Mouse (Mus musculus): ENCODE measurements around the gene Pibf1. TPM values are rescaled to one million over a fixed set of nuclear protein-coding genes. Genes with fewer than 3 reads are reported as not detected.

The Pibf1 gene
- total and polyA plus RNA-seq, 3 experiments: 1.8 to 7.2 (median 6.5) TPM

- H3K27me3 ChIP-seq (ENCODE audit: control insufficient read depth, insufficient read depth, low read length): peaks cover 4% of the 10 kb centered on the region
- H3K27ac ChIP-seq: no peak overlapping the region
- no peaks in the 10 kb centered on the region for H3K36me3 ChIP-seq (ENCODE audit: control insufficient read depth, insufficient read depth, low read length)
- H3K79me2 ChIP-seq (replicated peaks; ENCODE audit: control insufficient read depth, insufficient read depth, low read length): no peaks in the 10 kb centered on the region
- intact Hi-C loops (cut with DNase I): loop anchor here (10.0 kb wide), 1 partner anchor 150 kb away; no protein-coding TSS in a partner anchor
- no peaks in the 10 kb centered on the region for H3K4me1 ChIP-seq (ENCODE audit: control insufficient read depth, insufficient read depth, low read length)
- DNase-seq: no peak
- no peak overlapping the region for H3K9ac ChIP-seq (ENCODE audit: low read depth, low read length)
- 88% methylated on average over 8 of the region's 8 CpGs for WGBS
- H3K4me3 ChIP-seq: no peak overlapping the region
- TF ChIP-seq CTCF (IDR thresholded peaks at IDR 0.05): no peak
- no peak for TF ChIP-seq POLR2A (IDR thresholded peaks at IDR 0.05; ENCODE audit: insufficient read depth, low read depth, low read length)
- no peak for TF ChIP-seq EP300 (IDR thresholded peaks at IDR 0.05; ENCODE audit: insufficient read depth, low read depth, low read length)
These were observed 195.2 kb downstream of the Pibf1 start for GRCm38 (mm10) chr14:99294424-99294823.

GRCm38 (mm10) chr14:99295606-99296341 is 196.6 kb downstream of the Pibf1 start:
- WGBS: 36% methylated on average over 15 of the region's 15 CpGs
- Histone ChIP-seq H3K9ac (ENCODE audit: low read depth, low read length) (no peak overlapping the region), H3K4me1 (ENCODE audit: control insufficient read depth, insufficient read depth, low read length) (no peaks in the 10 kb centered on the region), H3K36me3 (ENCODE audit: control insufficient read depth, insufficient read depth, low read length) (no peaks in the 10 kb centered on the region), H3K4me3 (no peak overlapping the region), H3K27me3 (ENCODE audit: control insufficient read depth, insufficient read depth, low read length) (peaks cover 4% of the 10 kb centered on the region), H3K27ac (no peak overlapping the region), H3K79me2 (replicated peaks; ENCODE audit: control insufficient read depth, insufficient read depth, low read length) (no peaks in the 10 kb centered on the region)
- TF ChIP-seq EP300 (IDR thresholded peaks at IDR 0.05; ENCODE audit: insufficient read depth, low read depth, low read length) (no peak), CTCF (IDR thresholded peaks at IDR 0.05) (no peak), POLR2A (IDR thresholded peaks at IDR 0.05; ENCODE audit: insufficient read depth, low read depth, low read length) (no peak)
- intact Hi-C loops (cut with DNase I): loop anchor here (10.0 kb wide), 1 partner anchor 151 kb away; no protein-coding TSS in a partner anchor
- no peak for DNase-seq

DNA sequence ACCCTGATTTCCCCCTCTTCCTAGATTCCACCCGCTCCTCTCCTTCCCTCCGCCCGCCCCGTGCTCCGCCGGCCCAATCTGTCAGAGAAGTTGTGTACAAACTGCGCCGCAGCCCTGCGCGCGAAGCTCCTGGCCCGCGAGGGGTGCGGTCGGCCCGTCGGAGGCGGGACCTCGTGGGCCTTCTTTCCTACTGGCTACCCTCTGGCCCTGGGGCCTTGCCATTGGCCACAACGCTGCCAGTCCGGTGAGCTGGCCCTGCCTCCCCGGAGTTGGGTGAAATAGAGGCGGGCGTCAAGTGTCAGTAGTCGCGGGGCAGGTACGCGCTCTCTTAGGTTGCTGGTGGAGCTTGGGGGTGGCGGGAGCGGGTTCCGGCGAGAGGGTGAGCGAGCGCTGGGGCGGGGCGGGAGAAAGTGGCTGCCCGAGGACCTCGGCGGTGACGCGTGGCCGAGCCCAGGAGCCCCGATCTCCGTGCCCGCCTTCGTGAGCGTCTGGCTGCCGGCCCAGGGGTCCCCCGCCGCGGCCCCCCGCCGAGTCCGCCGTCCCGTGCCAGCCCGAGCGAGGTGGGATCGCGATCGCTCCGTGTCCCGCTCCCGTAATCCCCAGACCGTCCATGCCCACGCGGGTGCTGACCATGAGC is 199.3 kb downstream of the Pibf1 start, which contains the start of gene Klf5:
TSS of gene Klf5 (plus strand) at position 307 of the 637 bp plus-strand sequence.
- under 1% methylated on average over 58 of the region's 67 CpGs for WGBS
- H3K9ac ChIP-seq (ENCODE audit: low read depth, low read length): peak within 1 kb of the TSS; percentile 78
- intact Hi-C loops (cut with DNase I): loop anchor here (10.0 kb wide), 1 partner anchor 154 kb away; no protein-coding TSS in a partner anchor
- H3K27me3 ChIP-seq (ENCODE audit: control insufficient read depth, insufficient read depth, low read length): peaks cover 4% of the 10 kb centered on the region
- H3K4me3 ChIP-seq: peak within 1 kb of the TSS; percentile 79
- no peak within 1 kb of the TSS for H3K27ac ChIP-seq
- peak; percentile 93 to 94 for DNase-seq
- no peak for TF ChIP-seq EP300 (IDR thresholded peaks at IDR 0.05; ENCODE audit: insufficient read depth, low read depth, low read length)
- TF ChIP-seq POLR2A (IDR thresholded peaks at IDR 0.05; ENCODE audit: insufficient read depth, low read depth, low read length): peak; percentile 36; the same call in 1 of the 2 replicates
- H3K4me1 ChIP-seq (ENCODE audit: control insufficient read depth, insufficient read depth, low read length): no peaks in the 10 kb centered on the region
- no peaks in the 10 kb centered on the region for H3K36me3 ChIP-seq (ENCODE audit: control insufficient read depth, insufficient read depth, low read length)
- no peaks in the 10 kb centered on the region for H3K79me2 ChIP-seq (replicated peaks; ENCODE audit: control insufficient read depth, insufficient read depth, low read length)

DNA sequence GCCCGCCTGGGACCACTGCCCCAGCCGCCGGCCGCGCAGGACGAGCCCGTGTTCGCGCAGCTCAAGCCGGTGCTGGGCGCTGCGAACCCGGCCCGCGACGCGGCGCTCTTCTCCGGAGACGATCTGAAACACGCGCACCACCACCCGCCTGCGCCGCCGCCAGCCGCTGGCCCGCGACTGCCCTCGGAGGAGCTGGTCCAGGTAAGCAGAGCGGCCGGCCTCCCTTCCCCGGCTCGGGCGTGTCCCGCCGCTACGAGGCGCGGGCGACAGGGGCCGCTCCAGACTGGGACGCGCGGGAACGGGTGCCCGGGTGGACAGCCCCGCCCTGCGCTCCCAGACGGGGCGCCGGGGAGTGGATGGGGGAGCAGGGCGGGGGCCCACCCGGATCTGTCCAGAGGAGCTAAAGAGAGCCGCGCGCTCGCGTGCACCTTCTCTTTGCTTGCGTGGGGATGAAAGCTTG is 199.8 kb downstream of the Pibf1 start:
- Histone ChIP-seq H3K4me1 (ENCODE audit: control insufficient read depth, insufficient read depth, low read length) (no peaks in the 10 kb centered on the region), H3K27me3 (ENCODE audit: control insufficient read depth, insufficient read depth, low read length) (peaks cover 4% of the 10 kb centered on the region), H3K36me3 (ENCODE audit: control insufficient read depth, insufficient read depth, low read length) (no peaks in the 10 kb centered on the region), H3K79me2 (replicated peaks; ENCODE audit: control insufficient read depth, insufficient read depth, low read length) (no peaks in the 10 kb centered on the region), H3K27ac (no peak overlapping the region), H3K4me3 (peak overlapping the region; percentile 79), H3K9ac (ENCODE audit: low read depth, low read length) (peak overlapping the region; percentile 78)
- intact Hi-C loops (cut with DNase I): loop anchor here (10.0 kb wide), 1 partner anchor 154 kb away; no protein-coding TSS in a partner anchor
- DNase-seq: peak; percentile 61 to 69
- TF ChIP-seq POLR2A (IDR thresholded peaks at IDR 0.05; ENCODE audit: insufficient read depth, low read depth, low read length) (no peak), CTCF (IDR thresholded peaks at IDR 0.05) (peak; percentile 49)
- WGBS: under 1% methylated on average over 60 of the region's 60 CpGs

- Histone ChIP-seq H3K4me3 (peak overlapping the region; percentile 79), H3K9ac (ENCODE audit: low read depth, low read length) (no peak overlapping the region), H3K27me3 (ENCODE audit: control insufficient read depth, insufficient read depth, low read length) (peaks cover 4% of the 10 kb centered on the region), H3K36me3 (ENCODE audit: control insufficient read depth, insufficient read depth, low read length) (no peaks in the 10 kb centered on the region), H3K27ac (no peak overlapping the region), H3K79me2 (replicated peaks; ENCODE audit: control insufficient read depth, insufficient read depth, low read length) (no peaks in the 10 kb centered on the region), H3K4me1 (ENCODE audit: control insufficient read depth, insufficient read depth, low read length) (no peaks in the 10 kb centered on the region)
- intact Hi-C loops (cut with DNase I): loop anchor here (10.0 kb wide), 1 partner anchor 155 kb away; no protein-coding TSS in a partner anchor
- no peak for TF ChIP-seq CTCF (IDR thresholded peaks at IDR 0.05)
- no peak for TF ChIP-seq POLR2A (IDR thresholded peaks at IDR 0.05; ENCODE audit: insufficient read depth, low read depth, low read length)
- TF ChIP-seq EP300 (IDR thresholded peaks at IDR 0.05; ENCODE audit: insufficient read depth, low read depth, low read length): no peak
- WGBS: 6% methylated on average over 21 of the region's 21 CpGs
- DNase-seq: peak in 1 of 2 experiments; percentile 23
These were observed 200.5 kb downstream of the Pibf1 start for GRCm38 (mm10) chr14:99299701-99300191.

Measured in heart, adult 2 months (tissue).